Mouse (Mus musculus) lung, adult 2 months (tissue): ENCODE data around the gene Kcnh1.

ENCODE experiments used
- CTCF ChIP-seq: fragments of 200-500 bp; IDR thresholded peaks from 2 replicates; pipeline ENCODE4 v1.5.1; 2011; ENCODE audit warnings: mild to moderate bottlenecking, low read length, control low read depth; ENCODE audit not compliant: insufficient read depth
- POLR2A ChIP-seq: fragments of 200-500 bp; IDR thresholded peaks from 2 replicates; pipeline ENCODE4 v1.6.1; 2011; ENCODE audit warnings: low read depth, mild to moderate bottlenecking, control low read depth, low read length, borderline replicate concordance; ENCODE audit errors: extremely low read depth

GRCm38 (mm10) chr1:192315392-192316070 is 125.0 kb downstream of the Kcnh1 start:
- TF ChIP-seq CTCF = no peak
- TF ChIP-seq POLR2A = no peak
